Mouse (Mus musculus) megakaryocyte, adult 5-6 weeks (primary cell): ENCODE data around the gene Fcrl6. TPM values are rescaled to one million over a fixed set of nuclear protein-coding genes. Genes with fewer than 3 reads are reported as not detected.

ENCODE experiments used
- ATAC-seq: 2 replicates; pipeline ENCODE4 v1.8.0; 2016; ENCODE audit warnings: mild to moderate bottlenecking, inconsistent platforms; ENCODE audit not compliant: poor library complexity, severe bottlenecking
- total RNA-seq, 2 experiments: library from RNA; stranded (forward) in 1 of 2; stranded (reverse) in 1 of 2; fragments of 153-499, 151-499 nt in 1 of 2; fragments of 221-1000, 200-1000 nt in 1 of 2; gene quantifications; 2 replicates each; pipeline versions ENCODE4 v1.2.3 to v1.2.4; 2015 to 2017

The Fcrl6 gene
- total RNA-seq, 2 experiments from 2014 or later: not detected

- ATAC-seq: no peak
Measured at GRCm38 (mm10) chr1:172615412-172615811, 13.1 kb upstream of the Fcrl6 start.

DNA sequence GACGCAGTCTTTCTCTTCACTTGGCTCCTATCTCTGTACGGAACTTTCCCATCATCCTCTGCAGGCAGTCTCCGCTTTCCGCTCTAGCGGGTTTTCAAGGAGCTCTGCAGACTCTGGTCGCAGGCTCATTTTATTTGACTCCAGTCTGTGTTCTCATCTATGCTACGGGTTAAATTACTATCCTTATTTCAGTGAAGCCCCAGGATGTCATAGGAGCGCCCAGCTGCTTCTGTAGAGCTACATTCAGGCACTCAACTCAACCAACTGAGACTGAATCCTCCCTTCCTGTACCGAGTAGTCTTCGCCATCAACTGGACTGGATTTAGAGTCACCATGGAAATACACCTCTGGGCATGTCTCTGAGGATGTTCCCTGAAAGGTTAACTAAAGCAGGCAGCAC, 12.3 kb upstream of the Fcrl6 start:
- no peak for ATAC-seq

DNA sequence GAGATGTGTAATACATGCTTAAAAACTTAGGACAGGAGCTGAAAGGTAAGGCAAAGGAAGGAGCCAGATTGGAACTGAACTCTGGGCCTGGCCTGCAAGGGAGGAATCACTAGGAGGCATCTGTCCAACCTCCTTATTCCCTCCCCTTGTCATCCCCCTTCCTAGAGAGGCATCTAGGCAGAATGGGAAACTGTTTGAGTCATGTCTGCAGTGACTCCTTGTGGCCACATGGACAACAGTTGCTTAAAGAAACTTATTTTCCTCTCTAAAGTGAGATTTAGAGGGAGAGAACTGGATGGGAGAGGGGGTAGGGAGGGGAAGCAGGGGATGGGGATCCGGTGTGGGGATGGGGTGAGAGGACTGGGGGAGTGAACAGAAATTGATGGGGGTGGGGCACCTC, 10.4 kb upstream of the Fcrl6 start:
- ATAC-seq: peak; percentile 43; the same call in 1 of the 2 replicates

- ATAC-seq: no peak
Measured at GRCm38 (mm10) chr1:172611304-172611703, 9.0 kb upstream of the Fcrl6 start.

GRCm38 (mm10) chr1:172594495-172594894, 7.9 kb downstream of the Fcrl6 start:
- ATAC-seq: peak; percentile 70

DNA sequence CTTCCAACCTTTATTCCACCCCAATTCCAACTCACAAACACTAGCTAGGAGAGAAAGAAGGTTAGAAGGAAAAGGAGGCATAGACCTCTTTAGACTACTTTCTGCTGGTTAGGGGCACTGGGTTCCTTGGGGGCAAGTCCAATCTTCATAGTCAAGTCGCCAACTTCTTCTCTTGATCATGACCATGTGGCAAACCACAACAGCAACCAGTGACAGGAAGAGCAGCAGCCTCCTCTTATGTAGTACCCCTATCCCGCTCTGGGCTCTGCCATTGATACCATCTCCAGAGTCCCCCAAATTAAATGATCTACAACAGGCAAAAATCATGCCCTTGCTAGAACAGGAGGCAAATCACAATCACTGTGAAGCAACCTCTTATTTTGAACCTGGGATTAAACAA, 8.4 kb downstream of the Fcrl6 start:
- no peak for ATAC-seq

DNA sequence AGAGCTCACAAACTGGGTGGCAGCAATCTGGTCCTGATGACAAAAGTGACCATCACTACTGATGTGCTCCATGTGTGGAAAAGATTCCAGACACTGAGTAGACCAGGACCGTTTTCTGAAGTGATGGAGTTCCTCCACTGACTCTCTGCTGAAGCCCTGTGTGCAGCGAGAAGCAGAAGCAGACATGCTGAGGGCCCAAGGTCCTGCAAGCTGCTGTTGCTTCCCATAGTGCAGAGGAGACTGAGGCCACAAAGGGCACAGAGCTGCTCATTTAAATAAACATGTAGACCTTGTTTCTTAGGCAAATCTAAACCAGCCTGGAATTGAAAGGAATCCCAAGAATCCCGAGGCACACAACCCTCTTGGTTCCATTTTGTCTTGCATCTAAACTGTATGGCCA, 9.0 kb downstream of the Fcrl6 start:
- ATAC-seq: no peak

- peak; percentile 56 for ATAC-seq
Measured at GRCm38 (mm10) chr1:172590385-172590784, 12.0 kb downstream of the Fcrl6 start, which contains the start of gene Slamf8. Gene Slamf8 (minus strand): TSS chr1:172590568.

DNA sequence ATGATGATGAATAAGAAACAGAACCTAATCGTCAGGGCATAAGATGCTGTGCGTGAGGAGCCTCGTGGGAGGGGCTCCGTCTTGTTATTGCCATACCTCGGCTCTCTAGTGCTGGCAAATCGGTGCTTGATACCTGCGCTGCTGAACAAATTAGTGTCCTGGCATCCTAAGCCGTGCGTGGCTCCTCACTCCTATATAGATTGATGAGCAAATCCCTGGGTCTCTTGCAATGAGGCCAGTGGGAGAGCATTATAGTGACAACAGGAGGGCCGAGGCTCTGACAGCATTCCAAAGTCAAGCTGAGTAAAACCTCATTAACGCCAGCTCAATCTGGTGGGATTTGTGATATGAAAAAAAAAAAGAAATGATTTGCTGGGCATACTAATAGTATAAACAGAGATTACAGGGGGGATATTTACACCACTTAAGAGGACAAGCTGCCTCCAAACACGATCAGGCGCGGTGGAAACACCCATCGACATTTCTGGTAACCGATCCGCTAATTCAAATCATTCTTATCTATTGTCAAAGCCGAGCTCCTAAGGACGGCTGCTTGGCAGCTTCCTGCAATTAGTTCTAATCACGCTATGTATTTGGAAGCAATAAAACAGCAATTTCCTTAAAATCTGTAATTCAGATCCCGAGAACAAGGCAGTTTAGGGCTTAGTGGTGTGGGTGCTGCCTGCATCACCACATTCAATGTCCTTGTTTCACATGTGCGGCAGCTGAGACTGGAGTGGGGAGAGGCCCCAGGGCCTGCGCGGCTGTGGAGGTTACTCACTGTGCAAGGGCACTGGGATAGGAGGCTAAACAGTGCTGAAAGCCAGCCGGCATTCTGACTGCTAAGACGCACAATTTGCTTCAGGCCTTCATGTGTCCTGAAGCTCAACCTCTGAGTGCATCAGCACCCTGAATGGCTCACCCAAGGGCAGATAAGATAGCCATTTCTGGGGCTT, 16.5 kb downstream of the Fcrl6 start:
- ATAC-seq: peak; percentile 17

GRCm38 (mm10) chr1:172585026-172585425, 17.3 kb downstream of the Fcrl6 start:
- no peak for ATAC-seq

- ATAC-seq: no peak
Measured at GRCm38 (mm10) chr1:172584271-172584670, 18.1 kb downstream of the Fcrl6 start.

GRCm38 (mm10) chr1:172582436-172582835, 19.9 kb downstream of the Fcrl6 start:
- no peak for ATAC-seq

GRCm38 (mm10) chr1:172580116-172580515, 22.2 kb downstream of the Fcrl6 start:
- no peak for ATAC-seq

DNA sequence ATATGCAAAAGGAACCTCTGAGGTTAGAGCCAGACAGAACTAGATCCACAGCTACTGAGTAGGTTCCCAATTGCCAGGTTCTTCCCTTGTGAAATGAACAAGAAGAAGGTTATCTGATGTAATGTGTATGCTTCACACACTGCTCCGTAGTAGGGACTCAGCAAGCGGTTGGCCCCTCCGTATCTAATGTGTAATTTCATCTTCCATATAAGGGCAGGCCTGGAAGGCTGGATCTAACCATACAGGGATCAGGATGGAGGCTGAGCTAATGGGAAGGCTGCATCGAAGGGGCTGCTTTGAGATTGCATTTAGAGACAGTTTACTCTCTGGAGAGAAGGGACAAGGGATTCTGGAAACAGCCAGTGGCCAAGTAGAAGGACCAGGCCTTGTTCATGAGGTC, 34.6 kb downstream of the Fcrl6 start:
- ATAC-seq: no peak

GRCm38 (mm10) chr1:172566131-172566530, 36.2 kb downstream of the Fcrl6 start:
- ATAC-seq: no peak; the same call in 1 of the 2 replicates

DNA sequence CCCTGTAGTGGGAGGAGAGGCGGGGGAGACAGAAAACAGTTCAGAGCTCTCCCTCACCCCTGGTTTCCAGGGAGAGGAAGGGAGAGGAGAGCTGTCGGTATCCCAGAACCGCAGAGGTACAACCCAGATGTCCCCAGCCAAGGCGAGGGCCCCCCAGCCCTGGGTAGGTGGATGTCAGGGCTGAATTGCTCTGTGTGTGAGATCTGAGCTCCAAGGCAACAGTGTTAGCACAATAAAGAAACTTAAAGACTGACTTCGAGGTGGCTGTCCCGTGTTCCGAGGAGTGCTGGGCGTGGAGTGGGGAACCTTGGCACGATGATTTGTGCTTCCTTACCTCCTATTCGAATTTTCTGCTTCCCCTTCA, 38.9 kb downstream of the Fcrl6 start:
- peak; percentile 8 for ATAC-seq

DNA sequence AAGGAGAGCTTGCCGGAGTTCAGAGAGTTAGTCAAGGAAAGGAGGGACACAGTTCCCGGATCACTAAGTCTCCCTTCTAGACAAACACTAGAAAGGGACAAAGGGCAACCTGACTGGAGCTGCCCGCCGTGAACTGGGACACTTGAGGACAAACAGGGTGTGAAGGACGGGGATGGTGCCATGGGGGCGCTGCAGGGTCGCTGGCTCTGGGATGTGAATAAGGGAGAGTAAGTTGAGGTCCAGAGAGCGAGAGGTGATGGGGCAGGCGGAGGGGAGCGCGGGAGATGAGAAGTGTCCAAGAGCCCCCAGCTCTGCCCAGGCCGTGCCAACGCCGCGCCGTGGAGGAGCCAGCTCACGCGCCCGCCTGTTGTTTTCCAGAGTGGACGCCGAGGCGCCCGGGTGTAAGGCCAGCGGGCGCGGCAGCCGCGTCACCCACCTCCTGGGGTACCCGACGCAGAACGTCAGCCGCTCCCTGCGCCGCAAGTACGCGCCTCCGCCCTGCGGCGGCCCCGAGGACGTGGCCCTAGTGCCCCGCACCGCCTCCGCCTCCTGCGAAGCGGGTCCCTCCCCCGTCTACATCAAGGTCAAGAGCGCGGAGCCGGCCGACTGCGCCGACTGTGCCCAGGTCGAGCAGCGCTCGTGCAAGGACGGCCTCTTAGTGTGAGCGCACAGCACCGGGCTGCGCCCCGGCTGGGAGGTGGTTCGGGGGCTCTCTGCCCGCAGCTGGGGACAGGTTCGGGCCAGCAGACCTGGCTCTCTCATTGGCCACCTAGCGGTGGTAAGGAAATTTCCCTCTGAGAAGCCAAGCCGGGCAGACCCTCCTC, 39.5 kb downstream of the Fcrl6 start:
- ATAC-seq: peak; percentile 73

DNA sequence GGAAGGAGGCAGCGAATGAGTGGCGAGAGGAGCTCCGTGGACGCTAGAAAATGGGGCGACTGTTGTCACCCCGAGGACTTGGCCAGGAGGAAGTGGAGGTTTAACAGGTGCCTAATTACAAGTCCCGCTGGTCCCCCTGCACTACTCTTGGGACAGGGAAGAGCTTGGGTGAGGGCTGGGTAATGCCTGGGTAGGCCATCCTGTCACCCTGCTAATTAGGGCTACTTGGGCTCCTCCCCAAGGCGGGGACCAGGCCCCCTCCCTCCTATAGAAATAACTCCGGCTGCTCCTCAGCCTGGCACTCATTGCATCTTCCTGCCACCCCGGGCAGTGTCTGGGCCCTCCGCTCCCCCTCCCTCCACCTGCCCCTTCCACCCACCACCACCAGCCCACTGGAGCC, 46.7 kb downstream of the Fcrl6 start, which contains the start of gene Vsig8:
Vsig8 (plus strand) TSS at position 301 of the 400 bp plus-strand sequence.
- no peak for ATAC-seq

DNA sequence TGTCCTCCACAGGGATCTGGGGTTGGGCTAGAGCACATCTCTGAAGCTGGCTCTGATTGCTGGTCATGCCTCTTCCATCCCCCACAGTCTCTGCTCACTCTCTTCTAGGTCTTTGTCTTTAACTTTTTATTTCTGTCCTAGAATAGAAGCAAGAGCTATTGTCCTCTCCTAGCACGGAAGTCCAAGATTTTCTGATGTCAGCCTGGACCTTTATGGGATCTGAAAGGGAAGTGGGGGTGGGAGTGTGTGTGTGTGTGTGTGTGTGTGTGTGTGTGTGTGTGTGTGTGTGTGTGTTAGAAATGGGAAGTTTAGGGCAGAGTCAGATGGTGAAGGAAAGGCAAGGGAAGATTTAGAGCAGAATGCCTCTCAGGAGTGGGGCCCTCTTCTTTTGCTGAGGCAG, 49.7 kb downstream of the Fcrl6 start:
- ATAC-seq: no peak

DNA sequence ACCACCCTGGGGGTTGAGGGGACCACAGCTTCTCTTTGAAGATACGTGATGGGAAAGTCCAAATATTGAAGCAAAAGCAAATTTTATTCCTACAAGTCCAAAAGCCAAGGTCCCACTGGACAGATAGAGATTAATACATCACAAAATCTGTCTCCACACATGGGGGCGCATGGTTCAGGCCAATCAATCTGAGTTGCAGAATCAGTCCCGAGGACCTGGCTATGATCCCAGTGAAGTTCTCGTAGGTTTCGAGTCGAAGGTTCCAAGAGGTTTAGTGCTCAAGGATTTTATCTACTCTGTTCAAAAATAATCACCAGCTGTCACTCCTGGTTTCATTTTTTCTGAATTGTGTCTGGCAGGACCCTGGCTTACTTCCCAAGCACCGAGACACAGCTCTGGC, 51.3 kb downstream of the Fcrl6 start:
- ATAC-seq: no peak

- ATAC-seq: peak; percentile 81
Measured at GRCm38 (mm10) chr1:172550551-172550951, 51.8 kb downstream of the Fcrl6 start.
